Mouse (Mus musculus) megakaryocyte, embryonic 14.5 days (primary cell): Measurements from ENCODE around the gene Pdzd3.

ENCODE experiments used
- FLI1 ChIP-seq: IDR thresholded peaks from 2 replicates; pipeline ENCODE4 v1.6.1; 2012; ENCODE audit warnings: low read length, inconsistent platforms, mixed read lengths
- GATA1 ChIP-seq: IDR thresholded peaks from 3 replicates; pipeline ENCODE4 v1.6.1; 2012; ENCODE audit warnings: mixed read lengths, low read length, inconsistent platforms, borderline replicate concordance

DNA sequence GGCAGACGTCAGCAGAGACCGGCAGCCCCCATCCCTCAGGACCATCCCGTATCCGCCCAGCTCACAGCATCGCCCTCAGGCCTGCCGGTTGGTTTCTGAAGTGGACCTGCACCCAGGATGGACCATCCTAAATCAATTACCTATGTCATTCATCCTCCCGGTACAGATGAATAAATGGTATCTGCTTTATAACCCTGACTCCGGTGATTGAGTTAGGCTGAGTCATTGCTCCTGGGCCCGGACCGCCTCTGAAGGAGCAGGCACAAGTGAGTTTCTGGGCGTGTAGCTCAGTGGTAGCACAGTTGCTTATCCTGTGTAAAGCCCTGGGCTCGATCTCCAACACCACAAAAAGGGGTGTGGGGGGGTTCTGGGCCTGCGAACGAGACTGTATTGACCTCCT, 10.1 kb upstream of the Pdzd3 start:
- TF ChIP-seq GATA1 = no peak
- no peak for TF ChIP-seq FLI1
